Mouse (Mus musculus): Measurements from ENCODE around the gene Mrpl34.
A peak's percentile ranks its signal among the peaks of the same experiment; 100 is the strongest.
"Not testable (repeated sequence)": the region's sequence is repeated elsewhere in the genome, so short reads cannot be mapped to it uniquely, and the experiment has no call there.

Gene Mrpl34

DNA sequence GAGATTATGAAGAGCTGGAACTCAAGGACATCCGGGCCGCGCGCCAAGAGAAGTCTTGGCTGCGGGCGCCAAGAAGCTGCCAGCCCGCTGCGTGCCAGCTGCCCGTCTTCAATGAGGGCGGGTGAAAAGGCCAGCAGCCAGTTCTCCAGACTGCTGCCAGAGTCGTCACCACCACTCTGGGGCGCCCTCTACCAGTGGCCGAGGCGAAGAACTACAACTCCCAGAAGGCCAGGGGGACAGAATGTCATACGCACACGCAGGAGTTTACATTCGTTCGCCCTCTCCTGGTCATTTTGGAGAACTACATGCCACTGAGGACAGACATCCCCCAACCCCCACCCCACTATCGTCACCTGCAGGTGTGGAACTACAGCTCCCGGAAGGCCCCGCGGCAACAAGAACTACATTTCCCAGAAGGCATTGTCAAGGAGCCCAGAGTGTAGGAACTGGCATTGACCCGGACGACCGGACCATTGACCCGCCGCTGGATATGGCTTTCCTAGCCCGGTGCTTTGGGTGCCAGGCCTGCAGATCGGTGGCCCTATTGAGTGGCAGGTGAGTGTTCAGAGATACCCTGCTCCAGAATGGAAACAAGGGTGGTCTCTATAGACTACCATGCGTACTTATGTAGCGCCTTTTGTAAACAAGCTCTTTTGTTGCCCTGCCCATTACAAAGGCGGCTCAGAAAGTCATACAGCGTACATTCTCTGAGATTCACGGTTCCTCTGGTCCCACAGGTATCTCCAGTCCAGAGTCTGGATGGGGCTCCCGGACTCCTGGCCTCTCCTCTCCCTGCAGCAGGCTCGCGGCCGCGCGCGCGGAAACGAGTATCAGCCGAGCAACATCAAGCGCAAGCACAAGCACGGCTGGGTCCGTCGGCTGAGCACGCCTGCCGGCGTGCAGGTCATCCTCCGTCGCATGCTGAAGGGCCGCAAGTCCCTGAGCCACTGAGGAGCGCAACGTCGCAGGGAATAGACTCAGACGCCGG, at the start of gene Mrpl34:
Gene Mrpl34 (plus strand): TSS at position 447 of the 988 bp plus-strand sequence.
- DNase-seq (ENCODE audit: low spot score in 2 of 2): peak; percentile 99

GRCm38 (mm10) chr8:71422121-71422520, 42.6 kb upstream of the Mrpl34 start:
- DNase-seq (ENCODE audit: low spot score in 2 of 2): no peak

- not testable (repeated sequence) for DNase-seq (ENCODE audit: low spot score in 2 of 2)
Measured at GRCm38 (mm10) chr8:71432935-71433334, 31.8 kb upstream of the Mrpl34 start.

DNA sequence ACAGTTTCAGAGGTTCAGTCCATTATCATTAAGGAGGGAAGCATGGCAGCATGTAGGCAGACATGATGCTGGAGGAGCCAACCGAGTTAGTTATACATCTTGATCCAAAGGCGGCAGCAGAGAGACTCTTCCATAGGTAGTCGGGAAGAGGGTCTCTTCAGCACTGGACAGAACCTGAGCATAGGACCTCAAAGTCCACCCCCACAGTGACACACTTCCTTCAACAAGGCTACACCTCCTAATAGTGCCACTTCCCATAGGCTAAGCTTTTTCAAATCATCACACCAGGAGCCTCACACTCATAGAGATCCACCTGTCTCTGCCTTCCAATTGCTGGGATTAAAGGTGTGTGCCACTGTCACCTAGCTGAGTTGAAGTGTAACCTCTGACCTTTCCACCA, 27.7 kb upstream of the Mrpl34 start:
- DNase-seq (ENCODE audit: low spot score in 2 of 2): no peak

DNA sequence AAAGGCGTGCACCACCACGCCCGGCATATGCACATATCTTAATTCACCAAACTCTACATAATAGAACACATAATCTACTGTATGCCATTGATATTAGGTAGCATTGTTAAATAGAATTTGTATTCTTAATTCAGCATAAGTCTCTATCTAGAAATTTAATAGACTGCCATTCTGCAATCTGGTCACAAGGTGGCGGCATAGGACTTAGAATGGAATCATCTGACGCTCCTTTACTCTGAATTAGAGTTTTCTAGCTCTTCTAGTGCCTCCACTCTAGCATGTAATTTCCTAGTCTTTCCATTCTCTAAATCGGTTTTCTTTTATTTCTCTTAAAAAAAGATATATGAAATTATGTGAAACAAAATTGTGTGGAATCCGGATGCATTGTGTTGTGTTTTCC, 23.4 kb upstream of the Mrpl34 start:
- DNase-seq (ENCODE audit: low spot score in 2 of 2): peak; percentile 54 to 62

DNA sequence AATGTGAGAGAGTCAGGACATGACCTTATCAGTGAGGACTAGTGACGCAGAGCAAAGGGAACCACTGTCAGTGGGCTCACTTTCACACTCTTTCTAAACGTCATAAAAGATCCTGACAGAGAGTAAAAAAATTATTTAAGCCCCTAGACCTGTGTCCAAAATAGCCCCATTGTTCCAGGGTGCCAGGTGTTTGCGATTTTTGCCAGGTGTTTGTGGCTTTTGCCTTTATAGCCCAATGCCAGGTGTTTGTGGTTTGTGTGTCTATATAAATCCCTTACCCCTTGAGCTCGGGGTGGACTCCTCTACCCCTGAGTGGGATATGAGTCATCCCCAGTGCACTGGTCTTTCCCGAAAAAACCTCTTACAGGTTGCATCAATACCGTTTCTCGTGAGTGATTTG, 19.7 kb upstream of the Mrpl34 start:
- DNase-seq (ENCODE audit: low spot score in 2 of 2): no peak

- no peak for DNase-seq (ENCODE audit: low spot score in 2 of 2)
Measured at GRCm38 (mm10) chr8:71451337-71451736, 13.4 kb upstream of the Mrpl34 start.

DNA sequence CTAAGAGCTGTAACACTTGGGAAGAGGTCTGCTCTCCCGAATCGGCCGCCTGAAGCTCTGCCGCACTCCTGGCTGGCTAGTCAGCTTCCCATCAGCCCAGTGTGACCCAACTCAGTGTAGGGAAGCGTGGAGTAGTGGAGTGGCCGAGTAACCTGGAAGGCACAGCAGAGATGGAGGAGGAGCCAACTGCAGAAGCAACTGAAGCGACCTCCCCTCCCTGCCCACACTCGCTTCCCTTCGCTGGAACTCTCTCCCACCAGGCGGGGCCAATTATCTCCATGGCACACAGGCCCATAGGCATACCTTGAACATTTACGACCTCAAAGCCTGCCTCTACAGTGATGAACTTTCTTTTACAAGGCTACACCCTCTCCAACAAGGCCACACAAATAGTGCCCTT, 13.0 kb upstream of the Mrpl34 start:
- no peak for DNase-seq (ENCODE audit: low spot score in 2 of 2)

DNA sequence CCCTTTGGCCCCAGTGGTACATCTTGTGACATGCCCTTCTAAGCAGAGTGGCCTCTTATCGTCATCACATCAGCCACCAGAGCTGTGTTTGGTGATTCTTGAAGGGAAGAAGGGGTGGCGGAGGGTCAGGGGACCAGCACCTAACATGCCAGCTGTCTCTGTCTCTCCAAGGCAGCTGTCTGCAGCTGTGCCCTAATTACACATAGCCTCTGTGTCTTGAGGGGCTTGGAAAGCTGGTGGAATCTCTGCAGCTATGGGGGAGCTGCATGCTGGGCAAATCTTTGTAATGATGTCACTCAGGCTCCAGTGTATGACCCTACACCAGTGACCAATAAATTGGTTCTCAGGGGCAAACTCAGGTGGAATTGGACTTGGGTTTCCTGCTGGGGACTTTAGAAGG, 12.1 kb upstream of the Mrpl34 start:
- DNase-seq (ENCODE audit: low spot score in 2 of 2): no peak

DNA sequence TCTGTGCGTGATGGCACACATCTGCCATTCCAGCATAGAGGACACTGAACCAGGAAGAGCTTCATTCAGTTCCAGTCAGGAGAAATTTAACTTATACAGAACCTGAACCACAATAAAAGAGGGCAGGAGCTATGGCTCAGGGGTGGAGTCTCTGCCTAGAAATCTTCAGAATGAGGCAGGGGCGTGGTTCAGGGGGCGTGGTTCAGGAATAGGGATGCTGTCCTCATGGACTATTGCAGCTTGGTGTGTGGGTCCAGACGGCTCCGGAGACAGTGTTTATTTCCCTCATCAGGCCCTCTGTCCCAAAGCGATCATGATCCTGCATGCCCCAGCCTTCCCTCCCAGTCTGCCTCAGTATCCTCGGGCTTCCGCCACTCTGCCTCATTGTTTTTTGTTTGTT, 10.1 kb upstream of the Mrpl34 start:
- no peak for DNase-seq (ENCODE audit: low spot score in 2 of 2)

- no peak for DNase-seq (ENCODE audit: low spot score in 2 of 2)
Measured at GRCm38 (mm10) chr8:71456906-71457305, 7.9 kb upstream of the Mrpl34 start.

DNA sequence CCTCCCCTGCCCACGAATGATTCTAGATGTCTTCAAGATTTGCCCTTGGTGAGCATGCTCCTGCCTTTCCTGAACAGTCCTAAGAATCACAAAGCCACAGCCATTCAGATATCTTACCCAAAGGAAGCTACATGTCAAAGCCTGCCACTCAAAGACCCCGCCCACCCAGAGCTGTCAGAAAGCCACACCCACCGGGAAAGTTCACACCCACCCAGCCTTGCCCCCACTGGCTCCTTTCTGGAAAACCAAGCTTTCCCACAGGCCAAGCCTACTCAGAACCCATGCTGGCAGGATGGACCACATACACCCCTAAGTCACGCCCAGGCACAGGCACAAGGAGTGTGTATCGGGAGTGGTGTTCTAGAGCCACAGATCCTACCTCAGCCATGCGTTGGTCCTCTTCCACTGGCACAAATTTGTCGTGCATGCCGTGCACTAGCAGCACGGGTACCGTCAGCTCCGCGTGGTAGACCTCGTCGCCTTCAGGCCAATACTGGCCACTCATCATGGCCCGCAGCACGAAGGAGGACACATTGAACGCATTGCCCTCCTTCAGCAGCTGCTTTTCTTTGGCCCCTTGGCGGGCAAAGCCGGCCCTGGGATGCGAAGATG, 7.0 kb upstream of the Mrpl34 start:
- no peak for DNase-seq (ENCODE audit: low spot score in 2 of 2)

- no peak for DNase-seq (ENCODE audit: low spot score in 2 of 2)
Measured at GRCm38 (mm10) chr8:71460716-71461115, 4.0 kb upstream of the Mrpl34 start.

GRCm38 (mm10) chr8:71461152-71461840, 3.5 kb upstream of the Mrpl34 start:
- no peak for DNase-seq (ENCODE audit: low spot score in 2 of 2)

- DNase-seq (ENCODE audit: low spot score in 2 of 2): no peak
Measured at GRCm38 (mm10) chr8:71462191-71462590, 2.6 kb upstream of the Mrpl34 start.

- DNase-seq (ENCODE audit: low spot score in 2 of 2): peak; percentile 82 to 85
Measured at GRCm38 (mm10) chr8:71462786-71463185, 2.0 kb upstream of the Mrpl34 start.

DNA sequence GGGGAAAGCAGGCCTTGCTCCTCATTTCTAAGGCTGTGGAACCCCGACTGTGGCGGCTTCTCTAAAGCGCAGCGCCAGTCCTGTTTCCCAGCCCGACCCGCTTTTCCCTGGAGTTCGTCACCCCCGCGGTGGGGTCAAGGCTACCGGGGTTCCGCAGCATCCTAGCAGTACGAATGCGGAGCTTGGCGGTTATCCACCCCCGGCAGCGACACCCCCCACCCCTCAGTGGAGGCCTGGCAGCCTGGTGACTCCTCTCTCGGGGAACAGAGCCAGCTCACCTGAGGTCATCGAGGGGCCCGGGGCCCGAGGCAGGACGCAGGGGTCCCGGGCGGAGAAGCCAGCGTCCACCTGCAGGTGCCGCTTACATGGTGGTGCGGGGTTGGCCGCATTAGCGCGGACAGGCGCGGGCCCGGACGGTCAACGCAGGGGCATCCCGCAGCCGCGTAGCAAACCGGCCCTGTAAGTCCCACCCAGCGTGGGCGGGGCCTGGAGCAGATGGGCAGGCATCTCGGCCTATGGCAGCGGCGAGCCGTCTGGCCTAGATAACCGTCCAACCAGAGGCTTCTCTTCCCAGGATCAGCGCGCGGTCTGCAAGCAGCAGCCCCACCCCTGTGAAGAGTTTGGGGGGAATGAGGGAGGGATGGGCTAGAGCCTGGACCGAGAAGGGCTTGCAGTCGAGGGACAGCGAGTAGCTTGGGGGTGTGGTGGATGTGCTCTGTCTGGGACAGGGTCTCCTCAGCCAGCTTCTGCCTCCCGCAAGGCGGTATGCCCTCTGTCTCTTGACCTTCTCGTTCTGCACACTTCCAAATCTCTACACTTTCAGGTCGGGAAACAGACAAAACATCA, 1.3 kb upstream of the Mrpl34 start, which contains the start of gene Abhd8:
Gene Abhd8 (minus strand): TSS at position 468 of the 846 bp plus-strand sequence.
- peak; percentile 92 for DNase-seq (ENCODE audit: low spot score in 2 of 2)

DNA sequence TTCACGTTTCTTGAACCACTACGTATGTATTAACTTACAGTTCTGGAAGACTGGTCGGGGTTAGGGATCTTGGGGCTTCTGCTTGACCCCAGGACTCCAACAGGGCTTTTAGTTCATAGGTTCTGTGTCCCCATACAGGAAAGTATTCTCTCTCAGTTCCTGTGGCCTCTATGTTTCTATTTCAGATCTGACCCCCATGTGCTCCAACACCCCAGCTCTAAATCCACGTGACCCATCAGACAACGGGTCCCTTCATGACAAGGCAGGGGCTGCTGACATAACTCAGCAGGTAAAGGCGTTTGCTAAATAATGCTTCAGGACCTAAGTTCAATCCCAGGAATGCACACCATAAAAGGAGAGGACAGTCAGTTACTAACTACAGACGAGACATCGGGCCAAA, 974 bp downstream of the Mrpl34 start:
- DNase-seq (ENCODE audit: low spot score in 2 of 2): no peak

DNA sequence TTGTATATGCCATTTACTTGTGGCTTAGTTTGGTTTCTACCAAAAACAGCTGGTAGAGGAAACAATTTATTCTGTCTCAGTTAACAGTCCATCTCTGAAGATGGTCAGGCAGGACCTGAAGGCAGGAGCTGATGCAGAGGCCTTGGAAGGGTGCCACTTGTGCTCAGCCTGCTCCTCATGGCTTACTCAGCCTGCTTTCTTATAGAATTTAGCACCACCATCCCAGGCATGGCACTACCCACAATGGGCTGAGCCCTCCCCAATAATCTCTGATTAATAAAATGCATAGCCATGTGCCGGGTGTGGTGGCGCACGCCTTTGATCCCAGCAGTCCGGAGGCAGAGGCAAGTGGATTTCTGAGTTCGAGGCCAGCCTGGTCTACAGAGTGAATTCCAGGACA, 1.4 kb downstream of the Mrpl34 start:
- DNase-seq (ENCODE audit: low spot score in 2 of 2): no peak

DNA sequence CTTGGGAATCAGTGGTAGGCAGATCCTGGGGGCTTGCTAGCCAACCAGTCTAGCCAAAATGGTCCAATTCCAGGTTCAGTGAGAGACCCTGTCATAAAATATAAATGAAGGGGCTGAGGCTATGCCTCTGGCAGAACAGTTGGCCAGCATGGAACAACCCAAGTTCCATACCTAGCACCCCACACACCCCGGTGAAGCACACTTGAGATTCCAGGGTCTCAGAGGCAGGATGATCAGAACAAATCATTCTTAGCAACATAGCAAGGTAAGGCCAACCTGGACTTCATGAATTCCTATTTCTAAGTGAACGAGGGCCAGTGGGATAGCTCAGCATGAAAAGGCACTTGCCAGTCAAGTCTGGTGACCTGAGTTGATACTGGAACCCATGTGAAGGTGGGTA, 2.4 kb downstream of the Mrpl34 start:
- DNase-seq (ENCODE audit: low spot score in 2 of 2): no peak

GRCm38 (mm10) chr8:71468001-71468400, 3.2 kb downstream of the Mrpl34 start:
- no peak for DNase-seq (ENCODE audit: low spot score in 2 of 2)

All from natural killer cell, adult 2 months (primary cell).